Mouse (Mus musculus) embryonic fibroblast, embryonic 13.5 days (primary cell): ENCODE measurements around the gene Gm3854.

Experiments
- CTCF ChIP-seq: IDR thresholded peaks from 2 replicates; pipeline ENCODE4 v1.5.1; 2011; ENCODE audit warnings: mild to moderate bottlenecking, control low read depth, low read length, moderate library complexity, borderline replicate concordance; ENCODE audit not compliant: insufficient read depth
- POLR2A ChIP-seq: IDR thresholded peaks from 2 replicates; pipeline ENCODE4 v1.6.1; 2011; ENCODE audit warnings: low read depth, mild to moderate bottlenecking, control low read depth, low read length, moderate library complexity

DNA sequence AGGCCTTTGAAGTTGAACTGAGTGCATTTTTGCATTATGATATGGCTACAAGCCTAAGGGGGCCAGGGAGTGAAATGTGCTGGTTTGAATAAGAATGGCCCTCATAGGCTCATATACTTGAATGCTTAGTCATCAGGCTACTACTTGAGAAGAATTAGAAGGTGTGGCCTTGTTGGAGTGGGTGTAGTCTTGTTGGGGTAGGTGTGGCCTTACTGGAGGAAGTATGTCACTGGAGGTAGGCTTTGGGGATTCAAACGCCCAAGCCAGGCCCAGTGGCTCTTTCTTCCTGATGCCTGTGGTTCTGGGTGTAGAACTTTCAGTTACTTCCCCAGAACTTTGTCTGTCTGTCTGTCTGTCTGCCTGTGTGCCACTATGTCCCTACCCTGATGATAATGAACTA, 21.2 kb downstream of the Gm3854 start:
- TF ChIP-seq POLR2A = no peak
- no peak for TF ChIP-seq CTCF
